Mouse (Mus musculus): Measurements from ENCODE around the gene Wnk4. TPM values are rescaled to one million over a fixed set of nuclear protein-coding genes. Genes with fewer than 3 reads are reported as not detected.
"Not testable (repeated sequence)": the region's sequence is repeated elsewhere in the genome, so short reads cannot be mapped to it uniquely, and the experiment has no call there.

The Wnk4 gene
- total RNA-seq, 2 experiments from 2014 or later = 0.15 TPM; not detected in 1

- ATAC-seq (ENCODE audit: poor library complexity, severe bottlenecking) = no peak
Observed at GRCm38 (mm10) chr11:101314567-101314966, 54.2 kb downstream of the Wnk4 start.

DNA sequence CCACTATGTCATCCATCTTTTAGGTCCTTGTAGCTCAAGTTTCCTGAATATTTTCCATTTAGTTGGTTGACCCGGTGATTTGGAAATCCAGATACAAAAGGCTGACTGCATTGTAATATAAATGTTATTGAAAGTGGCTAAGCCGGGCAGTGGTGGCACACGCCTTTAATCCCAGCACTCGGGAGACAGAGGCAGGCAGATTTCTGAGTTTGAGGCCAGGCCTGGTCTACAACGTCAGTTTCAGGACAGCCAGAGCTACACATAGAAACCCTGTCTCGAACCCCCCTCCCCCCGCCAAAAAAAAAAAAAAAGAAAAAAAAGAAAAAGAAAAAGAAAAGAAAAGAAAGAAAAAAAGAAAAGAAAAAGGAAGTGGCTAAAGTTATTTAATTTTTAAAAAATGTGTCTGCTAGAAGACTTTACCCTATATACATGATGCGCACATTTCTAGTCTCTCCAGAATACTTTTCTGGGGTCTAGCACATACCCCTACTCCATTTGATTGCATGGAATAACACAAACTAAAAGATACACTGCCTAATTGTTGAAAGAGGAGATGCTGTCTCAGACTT is 54.8 kb downstream of the Wnk4 start:
- ATAC-seq (ENCODE audit: poor library complexity, severe bottlenecking) = no peak

- peak; percentile 92 for ATAC-seq (ENCODE audit: poor library complexity, severe bottlenecking)
Observed at GRCm38 (mm10) chr11:101315665-101316500, 55.5 kb downstream of the Wnk4 start, which contains the start of gene Psme3. Psme3 (plus strand) TSS chr11:101316213.

GRCm38 (mm10) chr11:101316501-101316917 is 56.1 kb downstream of the Wnk4 start:
- ATAC-seq (ENCODE audit: poor library complexity, severe bottlenecking) = peak; percentile 23

DNA sequence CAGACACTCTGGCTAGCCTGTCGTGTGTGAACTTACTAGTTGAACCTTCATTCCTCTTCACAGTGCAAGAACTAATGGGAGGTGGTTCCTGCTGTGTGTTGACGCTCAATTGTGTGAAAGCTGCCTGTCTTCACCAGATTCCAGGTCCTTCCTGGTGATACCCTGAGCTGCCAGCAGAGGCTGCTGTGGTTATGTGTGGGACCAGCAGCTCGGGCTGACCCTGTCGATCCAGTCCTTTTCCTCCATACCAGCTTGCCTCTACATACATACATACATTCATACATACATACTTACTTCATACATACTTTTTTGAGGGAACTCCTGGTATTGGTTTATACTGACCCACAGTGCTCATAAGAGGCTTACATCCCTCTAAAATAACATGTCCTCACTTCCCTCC is 63.2 kb downstream of the Wnk4 start:
- peak; percentile 51 for ATAC-seq (ENCODE audit: poor library complexity, severe bottlenecking)

DNA sequence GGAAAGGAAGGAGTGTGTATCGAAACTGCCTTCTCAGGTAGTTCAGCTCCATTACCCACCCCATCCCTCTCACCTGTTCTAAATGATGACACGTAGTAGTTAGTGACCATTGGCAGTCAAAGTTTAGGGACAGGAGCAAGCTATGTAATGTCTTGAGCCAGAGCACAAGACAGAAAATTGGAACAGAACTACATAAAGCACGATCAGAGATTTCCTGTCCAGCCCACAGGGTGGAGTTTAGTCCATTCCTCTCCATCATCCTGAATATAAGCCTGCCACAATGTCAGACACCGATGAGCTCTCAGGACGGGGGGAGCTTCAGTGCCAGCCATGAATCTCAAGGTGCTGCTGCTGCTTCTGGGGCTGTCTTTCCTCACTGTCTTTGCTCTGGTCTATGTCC is 64.4 kb downstream of the Wnk4 start, which contains the start of gene Aoc2:
TSS of gene Aoc2 (plus strand) at position 301 of the 400 bp plus-strand sequence.
- no peak for ATAC-seq (ENCODE audit: poor library complexity, severe bottlenecking)

GRCm38 (mm10) chr11:101325201-101325600 is 64.8 kb downstream of the Wnk4 start:
- not testable (repeated sequence) for ATAC-seq (ENCODE audit: poor library complexity, severe bottlenecking)

- no peak for ATAC-seq (ENCODE audit: poor library complexity, severe bottlenecking)
Observed at GRCm38 (mm10) chr11:101326147-101326546, 65.8 kb downstream of the Wnk4 start.

Other genes starting within 250 kb of the Wnk4 start
- 7.2 and 7.9 TPM in 2 replicates for gene Naglu, start 190.6 kb upstream of the Wnk4 start, total RNA-seq (2015)
- 8.9 and 9.1 TPM in 2 replicates for gene Naglu, start 190.6 kb upstream of the Wnk4 start, total RNA-seq (2017)
- gene Hsd17b1, start 182.2 kb upstream of the Wnk4 start, total RNA-seq (2015) = 0.11 and 0.45 TPM in 2 replicates
- 0.29 TPM in 1 of 2 replicates, not detected in the other for gene Hsd17b1, start 182.2 kb upstream of the Wnk4 start, total RNA-seq (2017)
- 10.6 and 13.1 TPM in 2 replicates for gene Coasy, start 178.0 kb upstream of the Wnk4 start, total RNA-seq (2015)
- 11.4 and 15.8 TPM in 2 replicates for gene Coasy, start 178.0 kb upstream of the Wnk4 start, total RNA-seq (2017)
- gene Mlx, start 173.3 kb upstream of the Wnk4 start, total RNA-seq (2015) = 62.7 and 64.8 TPM in 2 replicates
- 79.3 and 96.0 TPM in 2 replicates for gene Mlx, start 173.3 kb upstream of the Wnk4 start, total RNA-seq (2017)
- gene Psmc3ip, start 165.1 kb upstream of the Wnk4 start, total RNA-seq (2015) = 11.5 and 14.9 TPM in 2 replicates
- 21.3 and 24.1 TPM in 2 replicates for gene Psmc3ip, start 165.1 kb upstream of the Wnk4 start, total RNA-seq (2017)
- 15.9 and 17.2 TPM in 2 replicates for gene Retreg3, start 140.7 kb upstream of the Wnk4 start, total RNA-seq (2015)
- 48.1 and 53.1 TPM in 2 replicates for gene Retreg3, start 140.7 kb upstream of the Wnk4 start, total RNA-seq (2017)
- 14.5 and 15.2 TPM in 2 replicates for gene Tubg1, start 140.6 kb upstream of the Wnk4 start, total RNA-seq (2015)
- gene Tubg1, start 140.6 kb upstream of the Wnk4 start, total RNA-seq (2017) = 32.2 and 34.4 TPM in 2 replicates
- gene Tubg2, start 104.7 kb upstream of the Wnk4 start, total RNA-seq (2015) = not detected in 2 replicates
- gene Tubg2, start 104.7 kb upstream of the Wnk4 start, total RNA-seq (2017) = not detected in 2 replicates
- not detected in 2 replicates for gene Cntnap1, start 90.0 kb upstream of the Wnk4 start, total RNA-seq (2015)
- 0.07 TPM in 1 of 2 replicates, not detected in the other for gene Cntnap1, start 90.0 kb upstream of the Wnk4 start, total RNA-seq (2017)
- 0.96 and 1.6 TPM in 2 replicates for gene Plekhh3, start 89.2 kb upstream of the Wnk4 start, total RNA-seq (2015)
- gene Plekhh3, start 89.2 kb upstream of the Wnk4 start, total RNA-seq (2017) = 1.8 and 3.8 TPM in 2 replicates
- 0.11 TPM in 1 of 2 replicates, not detected in the other for gene Ccr10, start 85.1 kb upstream of the Wnk4 start, total RNA-seq (2015)
- 0.07 and 0.37 TPM in 2 replicates for gene Ccr10, start 85.1 kb upstream of the Wnk4 start, total RNA-seq (2017)
- gene Ezh1, start 34.1 kb upstream of the Wnk4 start, total RNA-seq (2015) = 20.0 and 20.8 TPM in 2 replicates
- gene Ezh1, start 34.1 kb upstream of the Wnk4 start, total RNA-seq (2017) = 20.0 and 20.1 TPM in 2 replicates
- not detected in 2 replicates for gene Ramp2, start 14.5 kb upstream of the Wnk4 start, total RNA-seq (2015)
- not detected in 2 replicates for gene Ramp2, start 14.5 kb upstream of the Wnk4 start, total RNA-seq (2017)
- 169 and 184 TPM in 2 replicates for gene Vps25, start 6.9 kb upstream of the Wnk4 start, total RNA-seq (2015)
- gene Vps25, start 6.9 kb upstream of the Wnk4 start, total RNA-seq (2017) = 54.6 and 55.7 TPM in 2 replicates
- 1.2 and 1.6 TPM in 2 replicates for gene Cntd1, start 18.4 kb downstream of the Wnk4 start, total RNA-seq (2015)
- gene Cntd1, start 18.4 kb downstream of the Wnk4 start, total RNA-seq (2017) = 1.7 TPM in 2 replicates
- gene Coa3, start 18.5 kb downstream of the Wnk4 start, total RNA-seq (2015) = 69.8 and 71.2 TPM in 2 replicates
- gene Coa3, start 18.5 kb downstream of the Wnk4 start, total RNA-seq (2017) = 23.2 and 33.6 TPM in 2 replicates
- 62.2 and 68.0 TPM in 2 replicates for gene Becn1, start 41.7 kb downstream of the Wnk4 start, total RNA-seq (2015)
- gene Becn1, start 41.7 kb downstream of the Wnk4 start, total RNA-seq (2017) = 129 and 168 TPM in 2 replicates
- 90.6 and 116 TPM in 2 replicates for gene Psme3, start 55.6 kb downstream of the Wnk4 start, total RNA-seq (2015)
- gene Psme3, start 55.6 kb downstream of the Wnk4 start, total RNA-seq (2017) = 62.1 and 91.5 TPM in 2 replicates
- 0.98 and 2.1 TPM in 2 replicates for gene Aoc2, start 64.5 kb downstream of the Wnk4 start, total RNA-seq (2015)
- gene Aoc2, start 64.5 kb downstream of the Wnk4 start, total RNA-seq (2017) = 0.95 and 1.4 TPM in 2 replicates
- gene Aoc3, start 70.0 kb downstream of the Wnk4 start, total RNA-seq (2015) = 0.05 TPM in 1 of 2 replicates, not detected in the other
- gene Aoc3, start 70.0 kb downstream of the Wnk4 start, total RNA-seq (2017) = not detected in 2 replicates
- not detected in 2 replicates for gene G6pc, start 107.0 kb downstream of the Wnk4 start, total RNA-seq (2015)
- gene G6pc, start 107.0 kb downstream of the Wnk4 start, total RNA-seq (2017) = not detected in 2 replicates
- gene Aarsd1, start 157.0 kb downstream of the Wnk4 start, total RNA-seq (2015) = 11.6 and 18.1 TPM in 2 replicates
- 22.9 and 28.9 TPM in 2 replicates for gene Aarsd1, start 157.0 kb downstream of the Wnk4 start, total RNA-seq (2017)
- 1.7 TPM in 1 of 2 replicates, not detected in the other for gene Gm27029, start 164.2 kb downstream of the Wnk4 start, total RNA-seq (2015)
- 0.95 and 1.3 TPM in 2 replicates for gene Gm27029, start 164.2 kb downstream of the Wnk4 start, total RNA-seq (2017)
- 2.4 and 3.0 TPM in 2 replicates for gene Rundc1, start 164.5 kb downstream of the Wnk4 start, total RNA-seq (2015)
- gene Rundc1, start 164.5 kb downstream of the Wnk4 start, total RNA-seq (2017) = 3.1 and 3.3 TPM in 2 replicates
- gene Ptges3l, start 164.8 kb downstream of the Wnk4 start, total RNA-seq (2015) = 0.43 and 2.5 TPM in 2 replicates
- 0.66 TPM in 1 of 2 replicates, not detected in the other for gene Ptges3l, start 164.8 kb downstream of the Wnk4 start, total RNA-seq (2017)
- gene Rpl27, start 181.7 kb downstream of the Wnk4 start, total RNA-seq (2015) = 334 and 336 TPM in 2 replicates
- 2,102 and 2,594 TPM in 2 replicates for gene Rpl27, start 181.7 kb downstream of the Wnk4 start, total RNA-seq (2017)
- gene Ifi35, start 187.8 kb downstream of the Wnk4 start, total RNA-seq (2015) = 60.6 and 62.4 TPM in 2 replicates
- gene Ifi35, start 187.8 kb downstream of the Wnk4 start, total RNA-seq (2017) = 47.3 and 56.5 TPM in 2 replicates
- gene Rnd2, start 204.4 kb downstream of the Wnk4 start, total RNA-seq (2015) = 0.13 and 0.16 TPM in 2 replicates
- 0.20 TPM in 1 of 2 replicates, not detected in the other for gene Rnd2, start 204.4 kb downstream of the Wnk4 start, total RNA-seq (2017)
- gene Vat1, start 205.7 kb downstream of the Wnk4 start, total RNA-seq (2015) = 7.3 and 10.8 TPM in 2 replicates
- gene Vat1, start 205.7 kb downstream of the Wnk4 start, total RNA-seq (2017) = 3.4 and 5.2 TPM in 2 replicates

Data from megakaryocyte, adult 5-6 weeks (primary cell).